ENCODE assay signal across 12 mouse cellular contexts in genomic region chr2:158141271-158141670, GRCm38 (mm10). TPM values are rescaled to one million over a fixed set of nuclear protein-coding genes. Genes with fewer than 3 reads are reported as not detected.
A peak's percentile ranks its signal among the peaks of the same experiment; 100 is the strongest.
DNase-seq lines count a peak whose midpoint lies in the region; ATAC-seq and TF ChIP-seq lines count a peak whose summit lies in the region.
"Had no signal": no experiment of that assay in that cellular context is flagged by ENCODE, and none has a peak within 500 bp of the region (broad histone marks: within the 10 kb centered on the region; RNA-seq: fewer than 3 reads in every experiment).

No protein-coding gene starts in this region.

- H3K9me3 ChIP-seq in embryonic facial prominence, embryonic 10.5 days = no peaks in the 10 kb centered on the region
- H3K9me3 ChIP-seq in heart, embryonic 13.5 days = no peaks in the 10 kb centered on the region
- no peaks in the 10 kb centered on the region for H3K9me3 ChIP-seq in liver, embryonic 16.5 days (replicated peaks; ENCODE audit: control insufficient read depth, low read length)
- H3K9me3 ChIP-seq in midbrain, embryonic 13.5 days = no peaks in the 10 kb centered on the region

- H3K36me3 ChIP-seq in embryonic facial prominence, embryonic 10.5 days (replicated peaks) = no peaks in the 10 kb centered on the region
- peaks cover 60% of the 10 kb centered on the region for H3K36me3 ChIP-seq in heart, embryonic 13.5 days
- H3K36me3 ChIP-seq in liver, embryonic 16.5 days (ENCODE audit: control insufficient read depth, insufficient read depth) = peaks cover 55% of the 10 kb centered on the region
- no peaks in the 10 kb centered on the region for H3K36me3 ChIP-seq in midbrain, embryonic 13.5 days

- H3K4me1 ChIP-seq in embryonic facial prominence, embryonic 10.5 days = peaks cover 58% of the 10 kb centered on the region
- H3K4me1 ChIP-seq in heart, embryonic 13.5 days = peaks cover 89% of the 10 kb centered on the region
- peaks cover 62% of the 10 kb centered on the region for H3K4me1 ChIP-seq in liver, embryonic 16.5 days (ENCODE audit: control insufficient read depth, low read depth, low read length)
- H3K4me1 ChIP-seq in midbrain, embryonic 13.5 days (replicated peaks) = peaks cover 20% of the 10 kb centered on the region

- 70% methylated on average over 7 of the region's 7 CpGs for WGBS in embryonic facial prominence, embryonic 10.5 days
- 45% methylated on average over 7 of the region's 7 CpGs for WGBS in heart, embryonic 13.5 days
- WGBS in liver, embryonic 16.5 days (ENCODE audit: insufficient replicate concordance) = 54% methylated on average over 7 of the region's 7 CpGs
- 78% methylated on average over 7 of the region's 7 CpGs for WGBS in midbrain, embryonic 13.5 days

- peak overlapping the region; percentile 95 for H3K9ac ChIP-seq in heart, embryonic 13.5 days
- peak overlapping the region; percentile 68 for H3K9ac ChIP-seq in liver, embryonic 16.5 days (ENCODE audit: low read depth, low read length)
- H3K9ac ChIP-seq in midbrain, embryonic 13.5 days (replicated peaks) = no peak overlapping the region

- no peak for ATAC-seq in heart, embryonic 13.5 days (ENCODE audit: extremely low read depth, insufficient number of reproducible peaks, low FRiP score, low TSS enrichment)
- no peak for ATAC-seq in liver, embryonic 16.5 days (ENCODE audit: low read depth)
- ATAC-seq in midbrain, embryonic 13.5 days = no peak
- ATAC-seq: CD4-positive, CD25-positive, alpha-beta regulatory T cell, adult 4 months; Patski had no signal

- peaks cover 23% of the 10 kb centered on the region for H3K27me3 ChIP-seq in embryonic facial prominence, embryonic 10.5 days (replicated peaks; ENCODE audit: low read depth, poor library complexity, severe bottlenecking)
- H3K27me3 ChIP-seq in heart, embryonic 13.5 days (replicated peaks) = no peaks in the 10 kb centered on the region
- no peaks in the 10 kb centered on the region for H3K27me3 ChIP-seq in liver, embryonic 16.5 days (ENCODE audit: control insufficient read depth, insufficient read depth, low read depth, low read length)
- peaks cover 14% of the 10 kb centered on the region for H3K27me3 ChIP-seq in midbrain, embryonic 13.5 days
- H3K27me3 ChIP-seq: Patski had no signal

- peak overlapping the region; percentile 39; the same call in 1 of the 2 replicates for H3K27ac ChIP-seq in layer of hippocampus, adult 2 months
- H3K27ac ChIP-seq in embryonic facial prominence, embryonic 10.5 days (replicated peaks) = peak overlapping the region; percentile 44; the same call in 1 of the 2 replicates
- H3K27ac ChIP-seq in heart, embryonic 13.5 days (replicated peaks) = peak overlapping the region; percentile 99
- peak overlapping the region; percentile 97 for H3K27ac ChIP-seq in liver, embryonic 16.5 days (ENCODE audit: low read length)
- no peak overlapping the region for H3K27ac ChIP-seq in midbrain, embryonic 13.5 days

- H3K4me3 ChIP-seq in layer of hippocampus, adult 2 months = no peak overlapping the region
- no peak overlapping the region for H3K4me3 ChIP-seq in embryonic facial prominence, embryonic 10.5 days
- peak overlapping the region; percentile 11; the same call in 1 of the 2 replicates for H3K4me3 ChIP-seq in heart, embryonic 13.5 days
- H3K4me3 ChIP-seq in liver, embryonic 16.5 days (ENCODE audit: low read depth, low read length) = peak overlapping the region; percentile 85
- no peak overlapping the region for H3K4me3 ChIP-seq in midbrain, embryonic 13.5 days (replicated peaks)

- H3K4me2 ChIP-seq in heart, embryonic 13.5 days = peak overlapping the region; percentile 77
- H3K4me2 ChIP-seq in liver, embryonic 16.5 days (ENCODE audit: low read depth, low read length) = peak overlapping the region; percentile 61
- H3K4me2 ChIP-seq in midbrain, embryonic 13.5 days (replicated peaks) = no peak overlapping the region

- no peak for DNase-seq in layer of hippocampus, adult 2 months (ENCODE audit: low spot score in 2 of 2)
- DNase-seq in layer of hippocampus, adult 18-20 months (ENCODE audit: low spot score in 2 of 2) = no peak
- DNase-seq in embryonic facial prominence, embryonic 10.5 days (ENCODE audit: low spot score) = no peak
- no peak for DNase-seq in frontal cortex, postnatal 36 days (ENCODE audit: low spot score in 2 of 2)
- no peak for DNase-seq in kidney, adult 18-20 months
- DNase-seq: kidney, adult 8-10 months; right cerebral cortex, postnatal 4 days had no signal

- TF ChIP-seq CTCF in layer of hippocampus, adult 2 months (conservative IDR thresholded peaks at IDR 0.05) = no peak

RNA-seq across cellular contexts. Expression of gene Tgm2, which starts 5.0 kb away (rescaled TPM):
- 10 to 100 TPM in 1 of 2 experiments, 1 to 10 TPM in 1; 9.8 to 14.0 TPM for total RNA-seq in layer of hippocampus, adult 2 months (2021)
- 10 to 100 TPM; 11.0 to 11.1 TPM for total RNA-seq in layer of hippocampus, adult 18-20 months (2021)
- 6.4 and 7.8 TPM in 2 replicates for polyA plus RNA-seq in embryonic facial prominence, embryonic 10.5 days (2016; fragmentation: Nextera tagmentation; extraction: Ambion mirVana)
- 218 and 237 TPM in 2 replicates for polyA plus RNA-seq in heart, embryonic 13.5 days (2015; fragmentation: Nextera tagmentation; extraction: Ambion mirVana)
- polyA plus RNA-seq in liver, embryonic 16.5 days (2015; fragmentation: Nextera tagmentation; extraction: Ambion mirVana) = 66.2 and 74.3 TPM in 2 replicates
- polyA plus RNA-seq in midbrain, embryonic 13.5 days (2015; fragmentation: Nextera tagmentation; extraction: Ambion mirVana) = 9.1 and 12.3 TPM in 2 replicates

Comparison
In these comparisons a context has a peak if more than half of its experiments do, and no peak if none do; other contexts are left out.
1. H3K4me3 ChIP-seq: peak in heart, embryonic 13.5 days (single experiment) and liver, embryonic 16.5 days (single experiment); none in layer of hippocampus, adult 2 months (single experiment), embryonic facial prominence, embryonic 10.5 days (single experiment) and midbrain, embryonic 13.5 days (single experiment).